Mouse (Mus musculus): ENCODE measurements at regions not wholly inside any gene's neighbourhood (a gene's known extent, or its start where the extent isn't known, plus 50 kb on each side); places are given as distances from the start of the nearest gene placed in this dataset.

- ATAC-seq (ENCODE audit: low FRiP score) = no peak
- Histone ChIP-seq H3K9me3 (no peaks in the 10 kb centered on the region), H3K36me3 (no peaks in the 10 kb centered on the region), H3K27ac (no peak overlapping the region), H3K4me3 (no peak overlapping the region), H3K27me3 (no peaks in the 10 kb centered on the region), H3K4me1 (replicated peaks) (no peaks in the 10 kb centered on the region), H3K9ac (no peak overlapping the region), H3K4me2 (no peak overlapping the region)
- WGBS = 84% methylated on average over 6 of the region's 6 CpGs
These were observed 469.3 kb upstream of the Trpc7 start for GRCm38 (mm10) chr13:57365096-57365495.

DNA sequence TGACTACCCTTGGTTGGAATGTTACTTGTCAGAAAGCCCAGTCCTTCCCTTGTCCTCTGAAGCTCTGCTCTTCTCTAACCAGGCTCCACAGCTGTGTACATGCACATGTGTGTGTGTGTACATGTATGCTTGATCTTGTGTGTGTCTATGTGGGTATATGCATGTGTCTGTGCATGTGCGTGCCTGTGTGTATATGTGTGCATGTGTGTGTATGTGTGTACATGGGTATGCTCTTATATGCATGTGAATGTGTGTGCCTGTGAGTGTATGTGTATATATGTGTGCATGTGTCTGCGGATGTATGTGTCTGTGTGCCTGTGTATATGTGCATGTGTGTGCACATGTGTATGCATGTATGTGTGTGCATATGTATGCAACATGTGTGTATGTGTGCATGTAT, 468.6 kb upstream of the Trpc7 start:
- no peak for ATAC-seq (ENCODE audit: low FRiP score)
- Histone ChIP-seq H3K9ac (no peak overlapping the region), H3K27ac (no peak overlapping the region), H3K4me3 (no peak overlapping the region), H3K36me3 (no peaks in the 10 kb centered on the region), H3K9me3 (no peaks in the 10 kb centered on the region), H3K4me1 (replicated peaks) (no peaks in the 10 kb centered on the region), H3K4me2 (no peak overlapping the region), H3K27me3 (no peaks in the 10 kb centered on the region)
- WGBS = 100% methylated on average over 2 of the region's 2 CpGs

GRCm38 (mm10) chr13:57362563-57362962, 466.8 kb upstream of the Trpc7 start:
- ATAC-seq (ENCODE audit: low FRiP score) = no peak
- no peak overlapping the region for H3K4me3 ChIP-seq
- WGBS = 7% methylated on average over 6 of the region's 6 CpGs
- H3K9ac ChIP-seq = no peak overlapping the region
- H3K27me3 ChIP-seq = no peaks in the 10 kb centered on the region
- no peaks in the 10 kb centered on the region for H3K4me1 ChIP-seq (replicated peaks)
- no peaks in the 10 kb centered on the region for H3K36me3 ChIP-seq
- no peaks in the 10 kb centered on the region for H3K9me3 ChIP-seq
- no peak overlapping the region for H3K4me2 ChIP-seq
- no peak overlapping the region for H3K27ac ChIP-seq

GRCm38 (mm10) chr13:57361286-57361685, 465.5 kb upstream of the Trpc7 start:
- Histone ChIP-seq H3K4me3 (no peak overlapping the region), H3K9me3 (no peaks in the 10 kb centered on the region), H3K4me2 (no peak overlapping the region), H3K4me1 (replicated peaks) (no peaks in the 10 kb centered on the region), H3K9ac (no peak overlapping the region), H3K27ac (no peak overlapping the region), H3K36me3 (no peaks in the 10 kb centered on the region), H3K27me3 (no peaks in the 10 kb centered on the region)
- ATAC-seq (ENCODE audit: low FRiP score) = no peak
- WGBS = 87% methylated on average over 7 of the region's 7 CpGs

- no peak overlapping the region for H3K4me2 ChIP-seq
- H3K4me3 ChIP-seq = no peak overlapping the region
- no peaks in the 10 kb centered on the region for H3K27me3 ChIP-seq
- H3K9ac ChIP-seq = no peak overlapping the region
- H3K36me3 ChIP-seq = no peaks in the 10 kb centered on the region
- 0 out of 2 replicates have a peak, but pooled peaks cover 4% of the 10 kb centered on the region for H3K4me1 ChIP-seq (replicated peaks)
- H3K9me3 ChIP-seq = no peaks in the 10 kb centered on the region
- 87% methylated on average over 7 of the region's 7 CpGs for WGBS
- no peak overlapping the region for H3K27ac ChIP-seq
- ATAC-seq (ENCODE audit: low FRiP score) = no peak
These were observed 458.8 kb upstream of the Trpc7 start for GRCm38 (mm10) chr13:57354606-57355005.

DNA sequence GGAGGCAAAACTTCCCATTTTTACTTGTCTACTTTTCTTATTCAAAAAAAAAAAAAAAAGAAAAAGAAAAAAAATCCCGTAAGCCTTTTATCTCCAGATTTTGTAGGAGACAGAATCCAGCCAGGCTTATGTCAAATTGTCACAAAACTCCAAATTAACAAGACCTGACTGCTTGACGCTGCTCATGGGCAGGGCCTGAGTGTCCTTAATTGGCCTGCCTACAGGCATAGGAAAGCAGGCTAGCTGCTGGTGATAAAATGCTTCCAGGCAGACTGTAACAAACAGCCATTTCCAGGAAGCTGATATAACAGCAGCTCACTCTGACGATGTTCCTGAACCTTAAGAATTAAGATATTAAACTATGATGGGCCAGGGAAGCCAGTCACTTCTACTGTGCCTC, 458.2 kb upstream of the Trpc7 start:
- Histone ChIP-seq H3K36me3 (no peaks in the 10 kb centered on the region), H3K4me3 (no peak overlapping the region), H3K9me3 (no peaks in the 10 kb centered on the region), H3K4me2 (no peak overlapping the region), H3K27me3 (no peaks in the 10 kb centered on the region), H3K9ac (no peak overlapping the region), H3K27ac (no peak overlapping the region), H3K4me1 (replicated peaks) (0 out of 2 replicates have a peak, but pooled peaks cover 4% of the 10 kb centered on the region)
- no peak for ATAC-seq (ENCODE audit: low FRiP score)
- 73% methylated on average over 3 of the region's 3 CpGs for WGBS

DNA sequence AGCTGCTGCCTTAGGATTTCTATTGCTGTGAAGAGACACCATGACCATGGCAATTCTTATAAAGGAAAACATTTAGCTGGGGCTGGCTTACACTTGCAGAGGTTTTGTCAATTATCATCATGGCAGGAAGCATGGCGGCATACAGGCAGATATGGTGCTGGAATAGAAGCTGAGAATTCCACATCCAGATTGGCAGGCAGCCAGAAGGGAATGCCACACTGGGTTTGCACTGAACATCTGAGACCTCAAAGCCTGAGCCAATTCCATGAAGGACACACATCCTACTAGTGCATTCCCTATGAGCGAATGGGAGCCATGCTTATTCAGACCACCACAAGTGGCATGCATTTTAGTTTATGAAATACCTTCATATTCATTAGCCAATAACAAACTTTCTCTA, 455.0 kb upstream of the Trpc7 start:
- no peak overlapping the region for H3K4me2 ChIP-seq
- H3K9ac ChIP-seq = no peak overlapping the region
- H3K27ac ChIP-seq = no peak overlapping the region
- 89% methylated on average over 2 of the region's 2 CpGs for WGBS
- no peak overlapping the region for H3K4me3 ChIP-seq
- H3K9me3 ChIP-seq = no peaks in the 10 kb centered on the region
- no peaks in the 10 kb centered on the region for H3K27me3 ChIP-seq
- H3K4me1 ChIP-seq (replicated peaks) = 0 out of 2 replicates have a peak, but pooled peaks cover 4% of the 10 kb centered on the region
- no peak for ATAC-seq (ENCODE audit: low FRiP score)
- H3K36me3 ChIP-seq = no peaks in the 10 kb centered on the region

- H3K27ac ChIP-seq = no peak overlapping the region
- H3K9ac ChIP-seq = no peak overlapping the region
- H3K4me1 ChIP-seq (replicated peaks) = no peaks in the 10 kb centered on the region
- H3K4me2 ChIP-seq = no peak overlapping the region
- 78% methylated on average over 6 of the region's 6 CpGs for whole genome bisulfite sequencing
- H3K36me3 ChIP-seq = no peaks in the 10 kb centered on the region
- no peak for ATAC-seq (ENCODE audit: low FRiP score)
- H3K27me3 ChIP-seq = no peaks in the 10 kb centered on the region
- H3K4me3 ChIP-seq = no peak overlapping the region
- H3K9me3 ChIP-seq = no peaks in the 10 kb centered on the region
These were observed 442.9 kb upstream of the Trpc7 start for GRCm38 (mm10) chr13:57338676-57339075.

DNA sequence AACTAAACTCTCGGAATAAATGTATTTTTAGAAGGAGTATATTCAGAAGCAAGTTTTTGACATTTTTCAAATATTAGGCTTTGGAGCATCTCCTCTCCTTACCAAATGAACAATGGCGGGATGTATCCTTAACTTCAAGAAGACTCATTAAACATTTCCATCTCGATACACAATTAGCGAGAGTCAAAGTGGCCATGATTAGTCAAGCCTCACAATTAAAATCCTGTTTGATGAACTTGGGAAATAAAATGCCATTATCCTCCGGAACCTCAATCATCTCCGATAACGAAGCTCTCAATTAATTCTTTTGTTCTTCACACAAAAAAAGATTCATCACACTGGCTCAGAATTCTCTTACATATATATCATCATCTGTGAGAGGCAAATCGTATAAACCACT, 440.8 kb upstream of the Trpc7 start:
- no peaks in the 10 kb centered on the region for H3K36me3 ChIP-seq
- ATAC-seq (ENCODE audit: low FRiP score) = no peak
- no peak overlapping the region for H3K4me3 ChIP-seq
- no peaks in the 10 kb centered on the region for H3K27me3 ChIP-seq
- H3K9ac ChIP-seq = no peak overlapping the region
- no peaks in the 10 kb centered on the region for H3K9me3 ChIP-seq
- 90% methylated on average over 8 of the region's 8 CpGs for WGBS
- no peak overlapping the region for H3K4me2 ChIP-seq
- H3K4me1 ChIP-seq (replicated peaks) = peaks cover 3% of the 10 kb centered on the region; the same call in 1 of the 2 replicates
- H3K27ac ChIP-seq = no peak overlapping the region

DNA sequence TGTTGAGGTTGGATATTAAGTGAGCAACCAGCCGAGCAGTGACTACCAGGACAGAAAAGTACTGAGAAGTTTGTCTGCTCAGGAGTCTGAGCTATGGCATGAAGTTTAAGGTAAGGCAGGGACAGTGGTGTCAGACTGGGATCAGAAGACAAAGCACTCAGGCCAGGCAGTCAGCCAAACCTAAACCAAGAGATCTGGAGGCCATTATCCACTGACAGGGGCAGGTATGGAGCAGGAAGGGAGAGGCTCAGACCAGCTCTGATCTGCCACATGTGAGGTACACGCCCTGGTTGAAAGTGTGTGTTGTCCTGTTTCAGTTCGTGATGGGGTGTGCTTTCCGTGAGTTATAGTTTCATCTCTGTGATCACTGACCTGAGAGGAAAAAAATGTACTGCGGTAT, 437.2 kb upstream of the Trpc7 start:
- ATAC-seq (ENCODE audit: low FRiP score) = no peak
- 91% methylated on average over 5 of the region's 5 CpGs for WGBS

GRCm38 (mm10) chr13:57331868-57332267, 436.1 kb upstream of the Trpc7 start:
- 51% methylated on average over 5 of the region's 5 CpGs for WGBS
- Histone ChIP-seq H3K9me3 (no peaks in the 10 kb centered on the region), H3K4me2 (no peak overlapping the region), H3K27ac (no peak overlapping the region), H3K4me1 (replicated peaks) (peaks cover 7% of the 10 kb centered on the region; the same call in 1 of the 2 replicates), H3K4me3 (no peak overlapping the region), H3K36me3 (no peaks in the 10 kb centered on the region), H3K9ac (no peak overlapping the region), H3K27me3 (no peaks in the 10 kb centered on the region)
- no peak for ATAC-seq (ENCODE audit: low FRiP score)

More for the DNA sequence above, 437.2 kb upstream of the Trpc7 start:
- Histone ChIP-seq H3K4me1 (replicated peaks) (peaks cover 7% of the 10 kb centered on the region; the same call in 1 of the 2 replicates), H3K9me3 (no peaks in the 10 kb centered on the region), H3K4me2 (no peak overlapping the region), H3K36me3 (no peaks in the 10 kb centered on the region), H3K27me3 (no peaks in the 10 kb centered on the region), H3K4me3 (no peak overlapping the region), H3K27ac (no peak overlapping the region), H3K9ac (no peak overlapping the region)

DNA sequence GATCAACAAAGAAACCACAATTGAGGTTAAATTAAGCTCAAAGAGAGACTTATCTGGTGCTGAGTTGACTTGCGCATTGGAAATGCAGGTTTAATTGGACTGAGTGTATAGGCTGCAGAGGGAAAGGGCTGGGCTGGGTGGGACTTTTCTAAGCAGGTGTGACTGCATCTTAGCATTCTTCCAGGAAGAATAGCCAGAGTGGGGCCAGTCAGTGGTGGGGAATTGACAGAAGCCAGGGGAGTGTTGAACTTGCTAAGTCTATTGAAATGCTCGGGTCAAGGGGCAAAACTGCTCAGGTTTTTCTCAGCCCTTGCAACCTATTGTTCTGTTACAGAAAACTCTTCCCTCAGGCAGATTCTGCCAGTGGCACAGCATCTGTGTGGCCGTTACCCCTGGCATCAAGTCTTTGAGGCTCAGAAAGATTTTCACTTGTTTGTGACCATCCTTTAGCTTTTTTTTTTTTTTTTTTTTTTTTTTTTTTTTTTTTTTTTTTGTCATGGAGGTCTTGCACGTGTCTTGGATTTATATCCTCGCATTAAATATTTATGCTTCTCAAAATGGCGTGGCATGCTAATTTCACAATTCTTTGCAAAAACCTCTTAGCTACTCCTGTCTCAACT, 429.6 kb upstream of the Trpc7 start:
- Histone ChIP-seq H3K27ac (no peak overlapping the region), H3K9me3 (no peaks in the 10 kb centered on the region), H3K36me3 (no peaks in the 10 kb centered on the region), H3K4me1 (replicated peaks) (0 out of 2 replicates have a peak, but pooled peaks cover 7% of the 10 kb centered on the region), H3K9ac (no peak overlapping the region), H3K4me3 (no peak overlapping the region), H3K27me3 (no peaks in the 10 kb centered on the region), H3K4me2 (no peak overlapping the region)
- WGBS = 77% methylated on average over 6 of the region's 6 CpGs
- no peak for ATAC-seq (ENCODE audit: low FRiP score)

GRCm38 (mm10) chr13:57316211-57317005, 420.6 kb upstream of the Trpc7 start:
- H3K9me3 ChIP-seq = no peaks in the 10 kb centered on the region
- WGBS = 22% methylated on average over 11 of the region's 11 CpGs
- no peak overlapping the region for H3K9ac ChIP-seq
- peak overlapping the region; percentile 48 for H3K27ac ChIP-seq
- ATAC-seq (ENCODE audit: low FRiP score) = no peak
- H3K4me2 ChIP-seq = no peak overlapping the region
- H3K4me1 ChIP-seq (replicated peaks) = peaks cover 22% of the 10 kb centered on the region
- H3K4me3 ChIP-seq = no peak overlapping the region
- H3K27me3 ChIP-seq = no peaks in the 10 kb centered on the region; the same call in 1 of the 2 replicates
- H3K36me3 ChIP-seq = no peaks in the 10 kb centered on the region

All from hindbrain, embryonic 13.5 days (tissue).